Mouse (Mus musculus) forebrain, embryonic 11.5 days (tissue): ENCODE results near the gene Rev3l. TPM values are rescaled to one million over a fixed set of nuclear protein-coding genes. Genes with fewer than 3 reads are reported as not detected.

Experiments used
- ATAC-seq: fragments of 200-750 bp; cut with Nextera tagmentation; replicated peaks from 2 replicates; pipeline ENCODE4 v1.8.0; 2017; ENCODE audit warnings: moderate TSS enrichment; ENCODE audit not compliant: low FRiP score
- DNase-seq: peaks from one replicate; pipeline ENCODE4 v3.0.0-alpha.2; 2017; ENCODE audit warnings: low spot score
- H3K27ac ChIP-seq: fragments of 300-500 bp; sonication (generic); 2 replicates; pipeline ENCODE4 v1.5.1; 2014; ENCODE audit warnings: low read depth, low read length
- H3K27me3 ChIP-seq: fragments of 300-500 bp; sonication (generic); 2 replicates; pipeline ENCODE4 v1.6.1; 2014; ENCODE audit warnings: mild to moderate bottlenecking, low read length, mixed read lengths; ENCODE audit not compliant: control insufficient read depth, insufficient read depth
- H3K36me3 ChIP-seq: fragments of 300-500 bp; sonication (generic); 2 replicates; pipeline ENCODE4 v1.6.1; 2014; ENCODE audit warnings: mild to moderate bottlenecking, low read length, moderate library complexity, mixed read lengths; ENCODE audit not compliant: control insufficient read depth, insufficient read depth
- H3K4me1 ChIP-seq: fragments of 300-500 bp; sonication (generic); replicated peaks from 2 replicates; pipeline ENCODE4 v1.6.1; 2014; ENCODE audit warnings: low read length, mixed read lengths; ENCODE audit not compliant: control insufficient read depth, insufficient read depth
- H3K4me2 ChIP-seq: fragments of 300-500 bp; sonication (generic); 2 replicates; pipeline ENCODE4 v1.6.1; 2014; ENCODE audit warnings: low read depth, mild to moderate bottlenecking, low read length, moderate library complexity, mixed read lengths; ENCODE audit not compliant: severe bottlenecking
- H3K4me3 ChIP-seq: fragments of 300-500 bp; sonication (generic); 2 replicates; pipeline ENCODE4 v1.5.1; 2014; ENCODE audit warnings: low read depth, low read length
- H3K9ac ChIP-seq: fragments of 300-500 bp; sonication (generic); 2 replicates; pipeline ENCODE4 v1.6.1; 2014; ENCODE audit warnings: low read length
- H3K9me3 ChIP-seq: fragments of 300-500 bp; sonication (generic); 2 replicates; pipeline ENCODE4 v1.6.1; 2016; ENCODE audit warnings: low read length, mixed read lengths; ENCODE audit not compliant: control insufficient read depth
- WGBS: fragments of 180-500 bp; shearing (Covaris S2); extraction: QIAGEN DNeasy Blood & Tissue Kit; methylation state at CpG from one replicate; pipeline ENCODE4 v1.1.7; 2014; 5-methylcytosine and 5-hydroxymethylcytosine counted together
- polyA plus RNA-seq: library from polyadenylated mRNA; unstranded; fragments of >200 nt; fragmentation: Nextera tagmentation; extraction: Ambion mirVana; gene quantifications from 2 replicates; pipeline ENCODE4 v1.2.1, GENCODE M21; 2014

Gene Rev3l
- polyA plus RNA-seq, 1 experiment from 2014 or later = 20.3 TPM

DNA sequence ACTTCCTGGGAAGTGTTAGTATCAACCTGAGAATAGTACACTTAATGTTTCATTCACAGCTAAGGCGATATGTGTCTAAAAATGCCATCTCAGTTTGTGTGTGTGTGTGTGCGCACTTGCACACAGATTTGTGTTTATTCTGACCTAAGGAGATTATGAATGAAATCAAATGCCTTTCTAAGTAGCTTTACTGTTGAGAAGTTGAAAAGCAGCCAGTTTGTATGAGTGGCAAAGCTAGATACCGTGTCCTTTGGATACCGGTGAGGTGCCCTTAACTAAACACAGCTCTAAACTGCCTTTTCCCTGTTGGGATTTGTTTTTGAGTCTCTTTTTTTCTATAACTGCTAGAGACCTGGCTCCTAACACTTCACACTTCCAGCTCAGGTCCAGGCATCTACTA, 34.8 kb downstream of the Rev3l start:
- no peak for ATAC-seq
- H3K9me3 ChIP-seq = no peaks in the 10 kb centered on the region

DNA sequence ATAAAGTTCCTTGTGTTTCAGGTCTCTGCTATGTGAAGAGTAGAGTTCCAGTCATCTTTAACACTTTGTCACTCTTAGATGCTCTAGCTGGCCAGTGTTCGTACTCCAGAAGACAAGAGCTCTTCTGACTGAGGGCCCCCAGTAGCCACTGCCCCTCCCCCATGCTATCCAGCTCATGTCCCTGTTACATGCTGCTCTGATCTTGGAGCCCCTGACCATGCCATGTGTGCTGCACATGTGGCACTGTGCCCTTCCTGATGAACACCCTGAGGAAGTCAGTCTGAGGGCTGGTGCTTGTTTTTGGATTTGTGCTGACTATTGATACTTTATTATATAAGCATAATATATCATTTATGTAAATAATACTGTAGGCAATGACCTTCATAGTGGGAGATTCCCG, 40.3 kb downstream of the Rev3l start:
- Histone ChIP-seq H3K9me3 (no peaks in the 10 kb centered on the region), H3K27ac (no peak overlapping the region), H3K4me3 (no peak overlapping the region), H3K9ac (no peak overlapping the region), H3K4me1 (no peaks in the 10 kb centered on the region), H3K4me2 (no peak overlapping the region), H3K36me3 (no peaks in the 10 kb centered on the region), H3K27me3 (no peaks in the 10 kb centered on the region)
- 85% methylated on average over 2 of the region's 2 CpGs for WGBS
- no peak for ATAC-seq
- DNase-seq = no peak

More for the DNA sequence above, 34.8 kb downstream of the Rev3l start:
- H3K36me3 ChIP-seq = no peaks in the 10 kb centered on the region
- DNase-seq = no peak
- no peaks in the 10 kb centered on the region for H3K4me1 ChIP-seq
- no peak overlapping the region for H3K4me2 ChIP-seq
- H3K27me3 ChIP-seq = no peaks in the 10 kb centered on the region
- H3K4me3 ChIP-seq = no peak overlapping the region
- 96% methylated on average over 4 of the region's 4 CpGs for WGBS
- no peak overlapping the region for H3K9ac ChIP-seq
- H3K27ac ChIP-seq = no peak overlapping the region

DNA sequence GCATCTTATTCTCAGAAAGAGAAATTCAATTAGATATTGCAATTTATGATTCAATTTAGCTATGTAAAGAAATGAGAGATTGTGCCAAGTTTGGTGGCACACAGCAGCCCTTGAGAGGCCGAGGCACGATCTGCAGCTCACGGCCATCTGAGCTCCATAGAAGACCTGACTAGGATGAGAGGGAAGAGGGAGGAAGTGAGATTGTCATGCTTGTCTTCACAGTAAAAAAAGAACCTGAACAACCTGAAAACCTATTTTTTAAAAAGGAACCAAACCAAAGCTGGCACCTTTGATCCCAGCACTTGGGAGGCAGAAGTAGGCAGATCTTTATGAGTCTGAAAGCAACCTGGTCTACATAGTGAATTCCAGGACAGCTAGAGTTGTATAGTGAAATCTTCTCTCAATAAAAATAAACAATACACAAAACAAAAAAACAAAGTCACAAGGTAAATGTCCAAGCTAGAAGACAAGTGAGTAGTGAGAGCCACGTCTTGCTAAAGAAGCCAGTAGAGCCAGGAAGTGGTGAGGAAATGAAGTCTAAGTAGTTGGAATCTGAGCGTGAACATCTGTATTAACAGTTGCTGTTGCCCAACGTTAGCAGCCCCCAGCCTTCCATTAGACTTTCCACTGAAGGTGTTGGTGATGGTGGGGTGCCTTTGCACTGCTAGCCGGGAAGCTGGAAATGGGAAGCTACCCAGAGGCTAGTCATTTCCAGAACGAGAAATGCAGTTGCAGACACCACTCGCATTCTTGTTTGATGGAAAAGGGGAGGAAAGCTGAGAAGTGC, 42.2 kb downstream of the Rev3l start:
- ATAC-seq (no peak), DNase-seq (no peak)
- no peaks in the 10 kb centered on the region for H3K9me3 ChIP-seq
- no peaks in the 10 kb centered on the region for H3K27me3 ChIP-seq
- H3K27ac ChIP-seq = no peak overlapping the region
- no peaks in the 10 kb centered on the region for H3K36me3 ChIP-seq
- H3K4me2 ChIP-seq = no peak overlapping the region
- 88% methylated on average over 9 of the region's 9 CpGs for WGBS
- H3K4me3 ChIP-seq = no peak overlapping the region
- H3K9ac ChIP-seq = no peak overlapping the region
- no peaks in the 10 kb centered on the region for H3K4me1 ChIP-seq

DNA sequence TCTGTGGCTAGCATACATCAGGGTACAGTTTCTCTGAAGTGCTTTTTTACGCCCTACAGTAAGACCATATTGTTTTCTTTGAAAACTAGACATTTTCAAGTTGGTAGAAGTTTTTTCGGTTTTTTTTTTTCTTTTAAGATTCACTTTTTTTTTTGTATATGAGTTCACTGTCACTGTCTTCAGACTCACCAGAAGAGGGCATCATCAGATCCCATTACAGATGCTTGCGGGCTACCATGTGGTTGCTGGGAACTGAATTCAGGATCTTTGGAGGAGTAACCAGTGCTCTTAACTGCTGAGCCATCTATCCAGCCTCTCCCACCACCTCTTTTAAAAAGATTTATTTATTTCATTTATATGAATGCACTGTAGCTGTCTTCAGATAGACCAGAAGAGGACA, 45.0 kb downstream of the Rev3l start:
- DNase-seq (no peak), ATAC-seq (no peak)
- no peak overlapping the region for H3K4me2 ChIP-seq
- H3K9me3 ChIP-seq = no peaks in the 10 kb centered on the region
- H3K36me3 ChIP-seq = no peaks in the 10 kb centered on the region
- no peak overlapping the region for H3K27ac ChIP-seq
- no peaks in the 10 kb centered on the region for H3K27me3 ChIP-seq
- no peaks in the 10 kb centered on the region for H3K4me1 ChIP-seq
- no peak overlapping the region for H3K4me3 ChIP-seq
- WGBS = 88% methylated on average over 3 of the region's 3 CpGs
- H3K9ac ChIP-seq = no peak overlapping the region

DNA sequence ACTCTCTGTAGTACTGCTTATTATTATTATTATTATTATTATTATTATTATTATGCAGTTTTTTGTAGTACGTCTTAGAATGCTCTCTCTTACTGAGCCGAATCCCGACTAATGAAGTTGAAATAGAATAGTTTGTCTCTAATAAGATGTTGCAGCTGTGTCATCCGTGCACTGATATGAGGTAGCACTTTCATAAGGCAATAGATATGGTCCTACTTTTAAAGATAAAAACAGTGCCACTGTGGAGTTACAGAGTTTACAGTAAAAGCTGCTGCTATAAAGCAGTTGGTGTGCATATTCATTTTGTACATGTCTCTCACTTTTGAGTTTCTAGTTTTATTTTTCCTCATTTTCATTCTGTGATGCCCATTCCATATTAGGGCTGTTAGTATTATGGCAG, 46.4 kb downstream of the Rev3l start:
- no peak overlapping the region for H3K4me3 ChIP-seq
- no peak overlapping the region for H3K27ac ChIP-seq
- H3K4me2 ChIP-seq = no peak overlapping the region
- H3K36me3 ChIP-seq = no peaks in the 10 kb centered on the region
- H3K9me3 ChIP-seq = no peaks in the 10 kb centered on the region
- ATAC-seq (no peak), DNase-seq (no peak)
- H3K4me1 ChIP-seq = no peaks in the 10 kb centered on the region
- no peak overlapping the region for H3K9ac ChIP-seq
- H3K27me3 ChIP-seq = no peaks in the 10 kb centered on the region
- 88% methylated on average over 4 of the region's 4 CpGs for WGBS

DNA sequence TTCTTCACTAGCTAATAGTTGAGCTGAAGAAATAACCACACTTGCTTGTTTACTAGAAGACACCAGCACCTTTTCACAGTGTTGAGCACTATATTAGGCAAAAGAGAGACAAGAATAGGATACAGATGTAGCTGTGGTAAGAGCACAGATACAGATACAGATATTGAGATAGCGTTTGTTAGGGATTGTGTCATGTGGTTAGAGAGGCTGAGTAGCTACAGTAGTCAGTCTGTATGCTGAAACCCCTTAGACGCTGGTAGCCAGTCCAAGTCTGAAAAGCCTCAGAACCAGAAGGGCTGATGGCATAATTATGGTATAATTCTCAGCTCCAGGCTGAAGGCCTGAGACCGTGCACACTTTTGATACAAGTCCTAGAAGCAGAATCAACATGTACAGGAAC, 53.3 kb downstream of the Rev3l start:
- ATAC-seq = no peak
- no peaks in the 10 kb centered on the region for H3K4me1 ChIP-seq
- H3K9me3 ChIP-seq = no peaks in the 10 kb centered on the region
- no peak overlapping the region for H3K4me2 ChIP-seq
- no peaks in the 10 kb centered on the region; the same call in 1 of the 2 replicates for H3K36me3 ChIP-seq
- H3K27me3 ChIP-seq = no peaks in the 10 kb centered on the region
- DNase-seq = no peak
- no peak overlapping the region for H3K27ac ChIP-seq
- H3K4me3 ChIP-seq = no peak overlapping the region
- WGBS = 90% methylated on average over 3 of the region's 3 CpGs
- no peak overlapping the region for H3K9ac ChIP-seq

DNA sequence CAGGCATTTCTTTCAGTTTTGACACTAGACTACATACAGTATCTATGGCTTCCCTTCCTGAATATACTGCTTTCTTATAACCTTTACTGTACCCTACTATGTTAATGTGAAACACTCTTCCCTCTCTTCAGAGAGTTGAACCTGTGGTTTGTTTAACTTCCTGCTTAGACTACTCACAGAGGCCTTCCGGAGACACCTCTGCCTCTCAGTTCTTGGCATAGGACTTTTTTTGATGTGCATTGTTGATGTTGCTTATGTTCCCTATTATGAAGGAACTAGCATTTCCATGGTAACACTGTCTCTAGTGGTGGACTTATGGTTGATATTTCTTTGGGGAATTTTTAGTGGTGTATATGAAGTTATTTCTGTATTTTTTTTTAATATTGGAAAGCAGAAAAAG, 61.4 kb downstream of the Rev3l start:
- Histone ChIP-seq H3K27me3 (no peaks in the 10 kb centered on the region), H3K9ac (no peak overlapping the region), H3K9me3 (no peaks in the 10 kb centered on the region), H3K4me3 (no peak overlapping the region), H3K4me1 (no peaks in the 10 kb centered on the region), H3K27ac (no peak overlapping the region), H3K4me2 (no peak overlapping the region), H3K36me3 (no peaks in the 10 kb centered on the region)
- no peak for ATAC-seq
- DNase-seq = no peak
- 100% methylated on average over 1 of the region's 1 CpGs for WGBS

DNA sequence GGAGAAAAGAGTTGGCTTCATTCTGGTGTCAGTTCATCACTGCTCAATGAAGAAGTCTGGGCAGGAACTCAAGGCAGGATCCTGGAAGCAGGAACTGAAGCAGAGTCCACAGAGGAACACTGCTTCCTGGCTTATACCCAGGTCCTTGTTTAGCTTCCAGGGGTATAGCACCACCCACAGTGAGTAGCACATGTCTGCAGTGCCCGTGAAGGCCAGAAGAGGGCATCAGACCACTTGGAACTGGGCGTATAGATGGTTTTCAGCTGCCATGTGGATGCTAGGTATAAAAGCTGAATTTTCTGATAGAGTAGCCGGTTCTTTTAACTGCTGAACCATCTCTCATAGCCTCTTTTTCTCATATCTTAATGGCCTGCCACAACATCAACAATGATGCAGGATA, 79.6 kb downstream of the Rev3l start:
- ATAC-seq = no peak
- no peaks in the 10 kb centered on the region for H3K27me3 ChIP-seq
- H3K4me3 ChIP-seq = no peak overlapping the region
- peaks cover 9% of the 10 kb centered on the region; the same call in 1 of the 2 replicates for H3K36me3 ChIP-seq
- no peak overlapping the region for H3K27ac ChIP-seq
- no peaks in the 10 kb centered on the region for H3K9me3 ChIP-seq
- no peaks in the 10 kb centered on the region for H3K4me1 ChIP-seq
- WGBS = 73% methylated on average over 3 of the region's 3 CpGs
- no peak overlapping the region for H3K4me2 ChIP-seq
- DNase-seq = peak; percentile 76
- H3K9ac ChIP-seq = no peak overlapping the region

DNA sequence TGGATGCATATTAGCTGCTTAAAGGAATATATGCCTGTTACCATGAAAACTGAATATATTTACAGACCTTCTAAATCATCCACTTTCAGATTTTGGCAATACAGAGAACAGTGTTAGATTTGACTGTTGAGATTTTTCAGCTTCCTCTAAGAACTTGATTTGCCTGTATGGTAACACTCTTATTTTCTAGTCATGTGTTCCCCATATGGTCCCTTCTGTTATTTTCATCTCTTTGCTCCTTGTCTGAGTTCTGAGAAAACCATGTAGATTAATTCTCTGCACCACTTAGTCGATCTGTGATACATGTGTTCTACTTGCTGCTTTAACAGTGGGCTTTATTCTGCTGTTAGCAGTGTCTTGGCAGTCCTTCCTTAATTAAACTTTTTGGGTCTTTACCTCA, 110.7 kb downstream of the Rev3l start:
- no peaks in the 10 kb centered on the region for H3K4me1 ChIP-seq
- 88% methylated on average over 1 of the region's 1 CpGs for WGBS

More for the DNA sequence above, 110.7 kb downstream of the Rev3l start:
- H3K36me3 ChIP-seq = peaks cover 2% of the 10 kb centered on the region; the same call in 1 of the 2 replicates
- no peak overlapping the region for H3K9ac ChIP-seq
- DNase-seq (no peak), ATAC-seq (no peak)
- no peak overlapping the region for H3K4me2 ChIP-seq
- H3K27ac ChIP-seq = no peak overlapping the region
- H3K27me3 ChIP-seq = no peaks in the 10 kb centered on the region
- no peak overlapping the region for H3K4me3 ChIP-seq
- no peaks in the 10 kb centered on the region for H3K9me3 ChIP-seq
